Mouse (Mus musculus): ENCODE data around the gene Sfi1.
"Not testable (repeated sequence)": the region's sequence is repeated elsewhere in the genome, so short reads cannot be mapped to it uniquely, and the experiment has no call there.

The Sfi1 gene

DNA sequence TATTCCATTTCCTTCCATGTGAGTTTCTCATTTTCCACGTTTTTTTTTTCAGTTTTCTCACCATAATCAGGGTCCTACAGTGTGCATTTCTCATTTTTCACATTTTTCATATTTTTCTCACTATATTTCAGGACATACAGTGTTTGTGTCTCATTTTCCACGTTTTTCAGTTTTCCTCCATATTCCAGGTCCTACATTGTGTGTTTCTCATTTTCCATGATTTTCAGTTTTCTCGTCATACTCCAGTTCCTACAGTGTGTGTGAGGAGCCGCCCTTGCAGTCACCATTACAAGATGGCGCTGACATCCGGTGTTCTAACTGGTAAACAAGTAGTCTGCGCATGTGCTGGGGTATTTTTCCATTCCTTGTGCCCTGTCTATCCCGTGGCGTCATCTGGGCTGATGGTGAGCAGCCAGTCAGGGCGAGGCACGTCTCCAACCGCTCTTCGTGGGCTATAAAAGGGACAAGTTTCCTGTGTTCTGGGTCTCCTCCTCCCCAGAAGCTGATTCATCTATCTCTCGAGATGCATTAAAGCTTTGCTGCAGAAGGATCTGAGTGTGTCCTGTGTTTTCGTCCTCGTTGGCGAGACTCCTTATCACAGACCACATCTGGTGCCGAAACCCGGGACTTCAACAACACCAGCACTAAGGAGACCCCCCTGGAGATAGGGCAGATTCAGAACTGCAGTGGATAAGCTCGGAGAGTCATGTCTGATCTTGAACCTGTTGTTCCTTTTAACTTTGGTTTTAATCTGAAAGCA is 88.6 kb downstream of the Sfi1 start:
- DNase-seq (ENCODE audit: extremely low read depth, low read depth) = not testable (repeated sequence)

DNA sequence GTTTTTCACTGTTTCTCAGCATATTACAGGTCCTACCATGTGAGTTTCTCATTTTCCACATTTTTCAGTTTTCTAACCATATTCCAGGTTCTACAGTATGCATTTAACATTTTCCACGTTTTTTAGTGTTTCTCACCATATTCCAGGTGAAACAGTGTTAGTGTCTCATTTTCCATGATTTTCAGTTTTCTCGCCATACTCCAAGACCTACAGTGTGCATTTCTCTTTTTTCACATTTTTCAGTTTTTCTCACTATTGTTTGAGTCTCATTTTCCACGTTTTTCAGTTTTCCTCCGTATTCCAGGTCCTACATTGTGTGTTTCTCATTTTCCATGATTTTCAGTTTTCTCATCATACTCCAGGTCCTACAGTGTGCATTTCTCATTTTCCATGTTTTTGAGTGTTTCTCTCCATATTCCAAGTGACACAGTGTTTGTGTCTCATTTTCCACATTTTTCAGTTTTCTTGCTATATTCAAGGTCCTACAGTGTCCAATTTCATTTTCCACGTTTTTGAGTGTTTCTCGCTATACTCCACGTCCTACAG is 89.6 kb downstream of the Sfi1 start:
- DNase-seq (ENCODE audit: extremely low read depth, low read depth) = no peak

DNA sequence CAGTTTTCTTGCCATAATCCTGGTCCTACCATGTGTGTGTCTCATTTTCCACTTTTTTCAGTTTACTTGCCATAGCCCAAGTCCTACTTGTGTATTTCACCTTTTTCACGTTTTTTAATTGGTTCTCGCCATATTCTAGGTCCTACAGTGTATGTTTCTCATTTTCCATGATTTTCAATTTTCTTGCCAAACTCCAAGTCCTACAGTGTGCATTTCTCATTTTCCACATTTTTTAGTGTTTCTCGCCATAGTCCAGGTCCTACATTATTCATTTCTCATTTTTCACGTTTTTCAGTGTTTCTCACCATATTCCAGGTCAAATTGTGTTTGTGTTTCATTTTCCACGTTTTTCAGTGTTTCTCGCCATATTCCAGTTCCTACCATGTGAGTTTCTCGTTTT is 90.6 kb downstream of the Sfi1 start:
- DNase-seq (ENCODE audit: extremely low read depth, low read depth) = not testable (repeated sequence)

- DNase-seq (ENCODE audit: extremely low read depth, low read depth) = no peak
Measured at GRCm38 (mm10) chr11:3101875-3102494, 91.3 kb downstream of the Sfi1 start.

GRCm38 (mm10) chr11:3101072-3101874 is 92.0 kb downstream of the Sfi1 start:
- DNase-seq (ENCODE audit: extremely low read depth, low read depth) = no peak

DNA sequence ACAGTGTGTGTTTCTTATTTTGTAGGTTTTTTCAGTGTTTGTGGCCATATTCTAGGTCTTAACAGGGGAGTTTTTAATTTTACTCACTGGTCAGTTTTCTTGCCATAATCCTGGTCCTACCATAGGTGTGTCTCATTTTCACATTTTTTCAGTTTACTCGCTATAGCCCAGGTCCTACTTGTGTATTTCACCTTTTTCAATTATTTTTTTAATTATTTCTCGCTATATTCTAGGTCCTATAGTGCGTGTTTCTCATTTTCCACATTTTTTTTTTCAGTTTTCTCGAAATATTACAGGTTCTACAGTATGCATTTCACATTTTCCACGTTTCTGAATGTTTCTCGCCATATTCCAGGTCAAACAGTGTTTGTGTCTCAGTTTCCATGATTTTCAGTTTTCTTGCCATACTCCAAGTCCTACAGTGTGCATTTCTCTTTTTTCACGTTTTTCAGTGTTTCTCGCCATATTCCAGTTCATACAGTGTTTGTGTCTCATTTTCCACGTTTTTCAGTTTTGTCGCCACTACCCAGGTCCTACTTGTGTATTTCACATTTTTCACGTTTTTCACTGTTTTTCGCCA is 93.1 kb downstream of the Sfi1 start:
- not testable (repeated sequence) for DNase-seq (ENCODE audit: extremely low read depth, low read depth)

Measured in MEL-GATA-1-ER (cell line).